Mouse (Mus musculus): ENCODE results near the gene Kdm6a. TPM values are rescaled to one million over a fixed set of nuclear protein-coding genes. Genes with fewer than 3 reads are reported as not detected.

Gene Kdm6a
- total RNA-seq, 2 experiments from 2014 or later = 22.6 to 35.8 TPM

- no peak for DNase-seq
- no peak for TF ChIP-seq CTCF (IDR thresholded peaks at IDR 0.05)
- Histone ChIP-seq H3K4me3 (no peak overlapping the region), H3K27ac (no peak overlapping the region)
- intact Hi-C loops (cut with DNase I) = no loop called here
Observed at GRCm38 (mm10) chrX:18179492-18179891, 17.1 kb downstream of the Kdm6a start.

- no peak for TF ChIP-seq CTCF (IDR thresholded peaks at IDR 0.05)
- DNase-seq = no peak
- H3K4me3 ChIP-seq = no peak overlapping the region
- intact Hi-C loops (cut with DNase I) = no loop called here
- peak overlapping the region; percentile 13 for H3K27ac ChIP-seq
Observed at GRCm38 (mm10) chrX:18187203-18187602, 24.8 kb downstream of the Kdm6a start.

- Histone ChIP-seq H3K4me3 (no peak overlapping the region), H3K27ac (no peak overlapping the region)
- no peak for TF ChIP-seq CTCF (IDR thresholded peaks at IDR 0.05)
- DNase-seq = no peak
- intact Hi-C loops (cut with DNase I) = no loop called here
Observed at GRCm38 (mm10) chrX:18188293-18188692, 25.9 kb downstream of the Kdm6a start.

- Histone ChIP-seq H3K27ac (no peak overlapping the region), H3K4me3 (no peak overlapping the region)
- DNase-seq = no peak
- TF ChIP-seq CTCF (IDR thresholded peaks at IDR 0.05) = no peak
- intact Hi-C loops (cut with DNase I) = loop anchor here (5.0 kb wide), 1 partner anchor 77 kb away; the partner anchor contains the start of gene Kdm6a
Observed at GRCm38 (mm10) chrX:18239572-18239971, 77.2 kb downstream of the Kdm6a start.

GRCm38 (mm10) chrX:18250621-18251020, 88.2 kb downstream of the Kdm6a start:
- intact Hi-C loops (cut with DNase I) = no loop called here
- no peak for DNase-seq
- Histone ChIP-seq H3K4me3 (no peak overlapping the region), H3K27ac (no peak overlapping the region)
- TF ChIP-seq CTCF (IDR thresholded peaks at IDR 0.05) = no peak

- no peak overlapping the region for H3K4me3 ChIP-seq
- no peak overlapping the region for H3K27ac ChIP-seq
- intact Hi-C loops (cut with DNase I) = loop anchor here (5.0 kb wide), 1 partner anchor 92 kb away; the partner anchor contains the start of gene Kdm6a
- TF ChIP-seq CTCF (IDR thresholded peaks at IDR 0.05) = peak; percentile 94
- DNase-seq = peak; percentile 15
Observed at GRCm38 (mm10) chrX:18254767-18255166, 92.4 kb downstream of the Kdm6a start.

- no peak for DNase-seq
- TF ChIP-seq CTCF (IDR thresholded peaks at IDR 0.05) = no peak
- Histone ChIP-seq H3K4me3 (no peak overlapping the region), H3K27ac (no peak overlapping the region)
- intact Hi-C loops (cut with DNase I) = loop anchor here (5.0 kb wide), 1 partner anchor 96 kb away; the partner anchor contains the start of gene Kdm6a
Observed at GRCm38 (mm10) chrX:18258238-18258809, 95.9 kb downstream of the Kdm6a start.

GRCm38 (mm10) chrX:18278561-18278960, 116.2 kb downstream of the Kdm6a start:
- DNase-seq = peak; percentile 38
- no peak for TF ChIP-seq CTCF (IDR thresholded peaks at IDR 0.05)
- intact Hi-C loops (cut with DNase I) = loop anchor here (5.0 kb wide), 1 partner anchor 164 kb away; no protein-coding TSS in a partner anchor
- Histone ChIP-seq H3K4me3 (peak overlapping the region; percentile 41), H3K27ac (peak overlapping the region; percentile 66)

- no peak for TF ChIP-seq CTCF (IDR thresholded peaks at IDR 0.05)
- no peak overlapping the region for H3K4me3 ChIP-seq
- intact Hi-C loops (cut with DNase I) = no loop called here
- DNase-seq = no peak
- H3K27ac ChIP-seq = no peak overlapping the region
Observed at GRCm38 (mm10) chrX:18280134-18280533, 117.8 kb downstream of the Kdm6a start.

Other genes with a start within 250 kb of the Kdm6a start
- not detected for gene Dusp21, start 16.7 kb upstream of the Kdm6a start, total RNA-seq (2021)

Measured in gastrocnemius, adult 2 months (tissue).